Comparison of ENCODE assay signal across 11 mouse cellular contexts in the genomic region with DNA sequence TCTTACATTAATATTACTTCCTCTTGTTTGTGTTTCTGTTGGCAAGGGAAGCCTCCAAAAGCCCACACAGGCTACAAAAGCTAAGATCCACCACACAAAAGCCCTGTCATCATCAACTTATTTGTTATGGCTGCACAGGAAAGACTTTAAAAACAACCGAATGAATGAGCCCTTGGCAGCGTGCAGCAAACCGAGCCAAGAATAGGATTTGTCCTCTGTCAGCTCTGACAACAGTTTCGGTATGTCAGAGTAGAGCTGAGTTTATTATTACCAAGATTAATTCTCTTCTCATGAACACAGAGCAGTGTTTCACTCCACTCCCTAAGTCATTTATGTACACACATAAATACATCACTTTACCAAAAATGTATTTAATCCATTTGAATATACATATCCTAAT.
DNase-seq lines count a peak whose midpoint lies in the region; ATAC-seq lines count a peak whose summit lies in the region.
"Had no signal": no experiment of that assay in that cellular context is flagged by ENCODE, and none has a peak within 500 bp of the region (broad histone marks: within the 10 kb centered on the region; RNA-seq: fewer than 3 reads in every experiment).

No protein-coding gene starts in this region.

- H3K27me3 ChIP-seq in heart, embryonic 12.5 days (replicated peaks) = no peaks in the 10 kb centered on the region
- no peaks in the 10 kb centered on the region for H3K27me3 ChIP-seq in midbrain, embryonic 14.5 days (ENCODE audit: control insufficient read depth, insufficient read depth, low read length)
- H3K27me3 ChIP-seq in midbrain, embryonic 16.5 days (ENCODE audit: control insufficient read depth, insufficient read depth, low read depth, low read length) = no peaks in the 10 kb centered on the region

- no peak overlapping the region; the same call in 1 of the 2 replicates for H3K4me2 ChIP-seq in heart, embryonic 12.5 days
- no peak overlapping the region for H3K4me2 ChIP-seq in midbrain, embryonic 14.5 days (ENCODE audit: low read length)
- H3K4me2 ChIP-seq in midbrain, embryonic 16.5 days (ENCODE audit: low read length) = no peak overlapping the region

- no peak overlapping the region for H3K9ac ChIP-seq in heart, embryonic 12.5 days
- H3K9ac ChIP-seq in midbrain, embryonic 14.5 days (replicated peaks; ENCODE audit: low read length) = no peak overlapping the region
- no peak overlapping the region for H3K9ac ChIP-seq in midbrain, embryonic 16.5 days (ENCODE audit: low read depth, low read length)

- ATAC-seq in heart, embryonic 12.5 days (ENCODE audit: insufficient number of reproducible peaks, low FRiP score) = no peak
- no peak for ATAC-seq in midbrain, embryonic 14.5 days (ENCODE audit: low FRiP score, low TSS enrichment)
- ATAC-seq in midbrain, embryonic 16.5 days = no peak

- no peak overlapping the region for H3K4me3 ChIP-seq in heart, embryonic 12.5 days
- no peak overlapping the region for H3K4me3 ChIP-seq in midbrain, embryonic 14.5 days (replicated peaks; ENCODE audit: low read depth, low read length)
- no peak overlapping the region for H3K4me3 ChIP-seq in midbrain, embryonic 16.5 days (ENCODE audit: low read depth, low read length)
- H3K4me3 ChIP-seq: hindbrain, embryonic 10.5 days had no signal

- H3K36me3 ChIP-seq in heart, embryonic 12.5 days = no peaks in the 10 kb centered on the region
- H3K36me3 ChIP-seq in midbrain, embryonic 14.5 days (ENCODE audit: control insufficient read depth, insufficient read depth, low read length) = no peaks in the 10 kb centered on the region
- no peaks in the 10 kb centered on the region for H3K36me3 ChIP-seq in midbrain, embryonic 16.5 days (ENCODE audit: control insufficient read depth, insufficient read depth, low read length)
- H3K36me3 ChIP-seq: hindbrain, embryonic 10.5 days had no signal

- peaks cover 8% of the 10 kb centered on the region for H3K4me1 ChIP-seq in heart, embryonic 12.5 days (replicated peaks)
- no peaks in the 10 kb centered on the region for H3K4me1 ChIP-seq in midbrain, embryonic 14.5 days (ENCODE audit: control insufficient read depth, insufficient read depth, low read length)
- H3K4me1 ChIP-seq in midbrain, embryonic 16.5 days (ENCODE audit: control insufficient read depth, insufficient read depth, low read length) = peaks cover 4% of the 10 kb centered on the region; the same call in 1 of the 2 replicates
- H3K4me1 ChIP-seq: hindbrain, embryonic 10.5 days had no signal

- H3K9me3 ChIP-seq in heart, embryonic 12.5 days (replicated peaks) = no peaks in the 10 kb centered on the region
- no peaks in the 10 kb centered on the region for H3K9me3 ChIP-seq in midbrain, embryonic 14.5 days (ENCODE audit: control insufficient read depth, low read length)
- H3K9me3 ChIP-seq in midbrain, embryonic 16.5 days (replicated peaks; ENCODE audit: control insufficient read depth, low read length, poor library complexity, severe bottlenecking) = no peaks in the 10 kb centered on the region
- H3K9me3 ChIP-seq: hindbrain, embryonic 10.5 days had no signal

- no peak for DNase-seq in heart, postnatal 4 days
- peak; percentile 7 for DNase-seq in kidney, adult 9 months
- no peak for DNase-seq in kidney, adult 8-10 months
- DNase-seq in midbrain, embryonic 14.5 days = peak; percentile 27
- DNase-seq in cerebellum, adult 9-11 months = no peak
- DNase-seq: B cell, adult 2 months; cerebellum, postnatal 25 days; thymus, postnatal 25 days had no signal

- H3K27ac ChIP-seq in heart, embryonic 12.5 days (ENCODE audit: poor library complexity, severe bottlenecking) = peak overlapping the region; percentile 61
- H3K27ac ChIP-seq in midbrain, embryonic 14.5 days (replicated peaks; ENCODE audit: low read depth, low read length) = no peak overlapping the region
- no peak overlapping the region for H3K27ac ChIP-seq in midbrain, embryonic 16.5 days (ENCODE audit: low read length)
- H3K27ac ChIP-seq: hindbrain, embryonic 10.5 days had no signal

- whole genome bisulfite sequencing in heart, embryonic 12.5 days = 35% methylated on average over 4 of the region's 4 CpGs
- WGBS in midbrain, embryonic 14.5 days = 32% methylated on average over 4 of the region's 4 CpGs
- WGBS in midbrain, embryonic 16.5 days = 26% methylated on average over 4 of the region's 4 CpGs

Comparison
In these comparisons a context has a peak if more than half of its experiments do, and no peak if none do; other contexts are left out.
1. DNase-seq: peak in kidney, adult 9 months (single experiment) and midbrain, embryonic 14.5 days (single experiment); none in heart, postnatal 4 days (single experiment), kidney, adult 8-10 months (0 of 2) and cerebellum, adult 9-11 months (single experiment).